Mouse (Mus musculus): Measurements from ENCODE around the gene Ckm.

Ckm gene

GRCm38 (mm10) chr7:19388699-19389413, 15.7 kb upstream of the Ckm start:
- no peak for DNase-seq (ENCODE audit: low spot score in 2 of 2)

GRCm38 (mm10) chr7:19394484-19394883, 10.1 kb upstream of the Ckm start:
- no peak for DNase-seq (ENCODE audit: low spot score in 2 of 2)

GRCm38 (mm10) chr7:19399496-19400280, 4.9 kb upstream of the Ckm start:
- peak; percentile 55 to 61 for DNase-seq (ENCODE audit: low spot score in 2 of 2)

GRCm38 (mm10) chr7:19400946-19401345, 3.6 kb upstream of the Ckm start:
- DNase-seq (ENCODE audit: low spot score in 2 of 2): no peak

- no peak for DNase-seq (ENCODE audit: low spot score in 2 of 2)
These were observed 2.0 kb upstream of the Ckm start for GRCm38 (mm10) chr7:19402535-19403112.

GRCm38 (mm10) chr7:19403731-19404296, 762 bp upstream of the Ckm start, which contains the start of gene Klc3:
Klc3 (minus strand) TSS chr7:19404104.
- DNase-seq (ENCODE audit: low spot score in 2 of 2): peak; percentile 86 to 89

GRCm38 (mm10) chr7:19405417-19405816, 841 bp downstream of the Ckm start:
- DNase-seq (ENCODE audit: low spot score in 2 of 2): peak; percentile 57 to 87

GRCm38 (mm10) chr7:19409753-19410152, 5.2 kb downstream of the Ckm start:
- DNase-seq (ENCODE audit: low spot score in 2 of 2): no peak

- no peak for DNase-seq (ENCODE audit: low spot score in 2 of 2)
These were observed 6.3 kb downstream of the Ckm start for GRCm38 (mm10) chr7:19410766-19411344.

- DNase-seq (ENCODE audit: low spot score in 2 of 2): no peak
These were observed 7.2 kb downstream of the Ckm start for GRCm38 (mm10) chr7:19411783-19412182.

GRCm38 (mm10) chr7:19413525-19413924, 8.9 kb downstream of the Ckm start:
- no peak for DNase-seq (ENCODE audit: low spot score in 2 of 2)

- no peak for DNase-seq (ENCODE audit: low spot score in 2 of 2)
These were observed 12.0 kb downstream of the Ckm start for GRCm38 (mm10) chr7:19416590-19416989.

- peak in 1 of 2 experiments; percentile 28 for DNase-seq (ENCODE audit: low spot score in 2 of 2)
These were observed 15.5 kb downstream of the Ckm start for GRCm38 (mm10) chr7:19420121-19420520.

GRCm38 (mm10) chr7:19420821-19421636, 16.5 kb downstream of the Ckm start:
- DNase-seq (ENCODE audit: low spot score in 2 of 2): peak; percentile 71 to 85

- no peak for DNase-seq (ENCODE audit: low spot score in 2 of 2)
These were observed 18.5 kb downstream of the Ckm start for GRCm38 (mm10) chr7:19423083-19423482.

- DNase-seq (ENCODE audit: low spot score in 2 of 2): no peak
These were observed 19.5 kb downstream of the Ckm start for GRCm38 (mm10) chr7:19424051-19424450.

- no peak for DNase-seq (ENCODE audit: low spot score in 2 of 2)
These were observed 21.8 kb downstream of the Ckm start for GRCm38 (mm10) chr7:19426349-19426748.

GRCm38 (mm10) chr7:19426888-19427287, 22.3 kb downstream of the Ckm start:
- DNase-seq (ENCODE audit: low spot score in 2 of 2): no peak

- DNase-seq (ENCODE audit: low spot score in 2 of 2): no peak
These were observed 23.5 kb downstream of the Ckm start for GRCm38 (mm10) chr7:19427999-19428650.

- DNase-seq (ENCODE audit: low spot score in 2 of 2): no peak
These were observed 25.1 kb downstream of the Ckm start for GRCm38 (mm10) chr7:19429726-19430125.

GRCm38 (mm10) chr7:19430402-19430801, 25.8 kb downstream of the Ckm start:
- DNase-seq (ENCODE audit: low spot score in 2 of 2): no peak

Measured in thymus, postnatal 10 days (tissue).